10 mouse cellular contexts compared by ENCODE assay signal in the genomic region with DNA sequence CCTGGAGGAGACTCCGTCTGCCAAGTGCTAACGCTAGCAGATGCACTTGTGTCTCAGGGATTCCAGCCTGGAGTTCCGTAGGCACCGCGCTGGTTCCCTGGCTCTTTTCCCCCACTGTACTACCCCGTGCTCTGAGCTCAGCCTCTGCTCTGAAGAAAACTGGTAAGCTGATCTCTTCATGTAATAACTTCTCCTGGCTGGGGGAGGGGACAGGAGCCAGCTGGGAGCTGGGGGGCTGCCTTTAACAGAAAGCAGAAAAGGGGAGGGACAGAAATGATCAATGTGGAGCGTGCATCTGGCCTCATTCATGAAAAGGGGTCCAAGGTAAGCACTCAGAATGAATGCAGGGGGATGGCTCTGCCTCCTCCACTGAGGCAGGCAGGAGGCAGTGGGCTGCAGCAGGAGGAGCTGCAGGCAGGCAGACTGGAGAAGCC.
DNase-seq lines count a peak whose midpoint lies in the region; ATAC-seq and TF ChIP-seq lines count a peak whose summit lies in the region.
"Had no signal": no experiment of that assay in that cellular context is flagged by ENCODE, and none has a peak within 500 bp of the region (broad histone marks: within the 10 kb centered on the region; RNA-seq: fewer than 3 reads in every experiment).

No protein-coding gene starts in this region.

- peaks cover 17% of the 10 kb centered on the region; the same call in 1 of the 2 replicates for H3K4me1 ChIP-seq in heart, embryonic 13.5 days
- H3K4me1 ChIP-seq in hindbrain, embryonic 12.5 days = peaks cover 24% of the 10 kb centered on the region
- peaks cover 5% of the 10 kb centered on the region; the same call in 1 of the 2 replicates for H3K4me1 ChIP-seq in midbrain, postnatal 0 days (ENCODE audit: insufficient read depth, low read length)

- H3K9ac ChIP-seq in heart, embryonic 13.5 days = peak overlapping the region; percentile 19; the same call in 1 of the 2 replicates
- no peak overlapping the region for H3K9ac ChIP-seq in hindbrain, embryonic 12.5 days
- no peak overlapping the region for H3K9ac ChIP-seq in midbrain, postnatal 0 days (replicated peaks; ENCODE audit: low read length, poor library complexity, severe bottlenecking)

- no peak for ATAC-seq in heart, embryonic 13.5 days (ENCODE audit: extremely low read depth, insufficient number of reproducible peaks, low FRiP score, low TSS enrichment)
- ATAC-seq in hindbrain, embryonic 12.5 days (ENCODE audit: low FRiP score) = no peak; the same call in 1 of the 2 replicates
- no peak for ATAC-seq in midbrain, postnatal 0 days (ENCODE audit: low FRiP score)

- H3K27ac ChIP-seq in heart, embryonic 13.5 days (replicated peaks) = no peak overlapping the region
- 0 out of 2 replicates have a peak overlapping the region, but pooled peaks have one; percentile 9 for H3K27ac ChIP-seq in hindbrain, embryonic 12.5 days
- no peak overlapping the region for H3K27ac ChIP-seq in midbrain, postnatal 0 days (ENCODE audit: low read depth, low read length)

- intact Hi-C loops in gastrocnemius, postnatal 14 days (cut with DNase I; ENCODE audit: low total_unique reads) = no loop called here

- DNase-seq in heart, adult 18-20 months = no peak
- DNase-seq in embryo, embryonic 11 days = peak; percentile 70
- peak; percentile 24 for DNase-seq in midbrain, postnatal 0 days (ENCODE audit: low spot score)
- DNase-seq in spleen, postnatal 4 days (ENCODE audit: low spot score in 2 of 2) = no peak
- no peak for DNase-seq in gastrocnemius, postnatal 14 days
- DNase-seq in adrenal gland, postnatal 10 days = no peak
- DNase-seq: kidney, postnatal 36 days; lung, adult 2 months had no signal

- no peak overlapping the region for H3K4me2 ChIP-seq in heart, embryonic 13.5 days
- H3K4me2 ChIP-seq in hindbrain, embryonic 12.5 days (replicated peaks) = peak overlapping the region; percentile 3; the same call in 1 of the 2 replicates
- H3K4me2 ChIP-seq in midbrain, postnatal 0 days (ENCODE audit: low read depth, low read length, poor library complexity, severe bottlenecking) = peak overlapping the region; percentile 15

- H3K4me3 ChIP-seq in heart, embryonic 13.5 days = no peak overlapping the region
- H3K4me3 ChIP-seq in hindbrain, embryonic 12.5 days = no peak overlapping the region
- no peak overlapping the region for H3K4me3 ChIP-seq in midbrain, postnatal 0 days (ENCODE audit: low read depth, low read length)

- WGBS in heart, embryonic 13.5 days = 47% methylated on average over 7 of the region's 7 CpGs
- 24% methylated on average over 7 of the region's 7 CpGs for WGBS in hindbrain, embryonic 12.5 days
- 17% methylated on average over 7 of the region's 7 CpGs for WGBS in midbrain, postnatal 0 days

- H3K9me3 ChIP-seq in heart, embryonic 13.5 days = no peaks in the 10 kb centered on the region
- no peaks in the 10 kb centered on the region for H3K9me3 ChIP-seq in hindbrain, embryonic 12.5 days (replicated peaks)
- H3K9me3 ChIP-seq in midbrain, postnatal 0 days (ENCODE audit: low read length) = no peaks in the 10 kb centered on the region

- no peaks in the 10 kb centered on the region for H3K27me3 ChIP-seq in heart, embryonic 13.5 days (replicated peaks)
- no peaks in the 10 kb centered on the region; the same call in 1 of the 2 replicates for H3K27me3 ChIP-seq in hindbrain, embryonic 12.5 days
- H3K27me3 ChIP-seq in midbrain, postnatal 0 days (ENCODE audit: insufficient read depth, low read length) = no peaks in the 10 kb centered on the region; the same call in 1 of the 2 replicates

- no peaks in the 10 kb centered on the region for H3K36me3 ChIP-seq in heart, embryonic 13.5 days
- H3K36me3 ChIP-seq in hindbrain, embryonic 12.5 days = no peaks in the 10 kb centered on the region
- H3K36me3 ChIP-seq in midbrain, postnatal 0 days (ENCODE audit: insufficient read depth, low read length) = no peaks in the 10 kb centered on the region

- no peak for TF ChIP-seq CTCF in midbrain, postnatal 0 days (IDR thresholded peaks at IDR 0.05)

Comparison
In these comparisons a context has a peak if more than half of its experiments do, and no peak if none do; other contexts are left out.
1. DNase-seq: peak in embryo, embryonic 11 days (single experiment) and midbrain, postnatal 0 days (single experiment); none in heart, adult 18-20 months (0 of 2), spleen, postnatal 4 days (0 of 2), gastrocnemius, postnatal 14 days (single experiment) and adrenal gland, postnatal 10 days (single experiment).